Mouse (Mus musculus) liver, embryonic 14.5 days (tissue): ENCODE data around the gene Stard13.

ENCODE experiments used
- CTCF ChIP-seq: IDR thresholded peaks from 2 replicates; pipeline ENCODE4 v1.5.1; 2016; ENCODE audit warnings: antibody characterized with exemption, low read depth, control low read depth
- EP300 ChIP-seq: IDR thresholded peaks from 2 replicates; pipeline ENCODE4 v1.6.1; 2016; ENCODE audit warnings: antibody characterized with exemption, low read depth

DNA sequence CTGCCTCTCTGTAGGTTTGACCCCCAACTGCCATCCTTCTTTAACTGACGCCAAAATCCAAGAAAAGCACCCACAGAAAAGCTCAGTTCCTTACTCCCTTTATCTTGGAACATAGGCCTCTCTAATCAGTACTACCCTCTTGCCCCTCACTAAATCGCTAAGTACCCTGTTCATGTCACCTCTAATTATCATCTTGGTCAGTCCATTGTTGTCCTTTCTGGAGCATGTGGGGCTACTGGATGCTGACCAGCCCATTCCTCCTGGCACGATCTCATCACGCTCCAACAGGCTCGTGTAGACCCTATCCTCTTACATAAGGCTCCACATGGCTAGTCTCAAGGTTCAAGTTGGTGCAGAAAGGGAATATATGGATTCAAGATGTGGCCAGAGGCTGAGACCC, 2.8 kb upstream of the Stard13 start:
- TF ChIP-seq CTCF (no peak), EP300 (no peak)
